Mouse (Mus musculus): Measurements from ENCODE around the gene Gbp10. TPM values are rescaled to one million over a fixed set of nuclear protein-coding genes. Genes with fewer than 3 reads are reported as not detected.
"Not testable (repeated sequence)": the region's sequence is repeated elsewhere in the genome, so short reads cannot be mapped to it uniquely, and the experiment has no call there.

Gene Gbp10
- polyA plus RNA-seq (2016; fragmentation: Nextera tagmentation; extraction: Ambion mirVana): not detected in 2 replicates

DNA sequence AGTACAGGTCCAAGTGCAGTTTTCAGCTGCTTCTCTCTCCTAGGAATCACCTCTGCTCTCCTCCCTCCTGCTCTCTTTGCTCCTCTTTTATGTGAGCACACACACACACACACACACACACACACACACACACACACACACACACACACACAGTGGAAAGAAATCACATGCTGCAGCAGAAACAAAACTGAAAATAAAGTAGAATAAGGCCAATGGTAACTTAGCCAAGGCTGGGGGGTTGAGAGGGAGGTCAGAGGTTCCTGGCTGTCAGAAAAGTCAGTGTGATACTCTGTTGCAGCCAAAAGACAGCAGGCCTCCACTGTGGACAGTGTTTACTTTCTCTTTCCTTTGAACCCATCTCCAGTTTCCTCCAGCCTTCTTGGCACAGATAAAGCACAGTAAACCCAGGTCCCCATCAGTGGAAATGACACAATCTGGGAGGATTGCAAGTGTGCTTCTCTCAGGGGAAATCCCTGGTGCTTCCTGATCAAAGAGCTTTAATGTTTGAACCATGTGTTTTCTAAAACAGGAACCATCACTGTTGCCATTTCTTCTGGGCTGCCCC is at the start of gene Gbp10:
Gbp10 (minus strand) TSS at position 51 of the 565 bp plus-strand sequence.
- not testable (repeated sequence) for H3K9ac ChIP-seq; H3K4me1 ChIP-seq (replicated peaks); H3K36me3 ChIP-seq; H3K9me3 ChIP-seq (replicated peaks); H3K27me3 ChIP-seq (replicated peaks); H3K4me2 ChIP-seq; H3K27ac ChIP-seq (ENCODE audit: poor library complexity, severe bottlenecking); H3K4me3 ChIP-seq
- peak; percentile 36; the same call in 1 of the 2 replicates for ATAC-seq (ENCODE audit: insufficient number of reproducible peaks, low FRiP score)

DNA sequence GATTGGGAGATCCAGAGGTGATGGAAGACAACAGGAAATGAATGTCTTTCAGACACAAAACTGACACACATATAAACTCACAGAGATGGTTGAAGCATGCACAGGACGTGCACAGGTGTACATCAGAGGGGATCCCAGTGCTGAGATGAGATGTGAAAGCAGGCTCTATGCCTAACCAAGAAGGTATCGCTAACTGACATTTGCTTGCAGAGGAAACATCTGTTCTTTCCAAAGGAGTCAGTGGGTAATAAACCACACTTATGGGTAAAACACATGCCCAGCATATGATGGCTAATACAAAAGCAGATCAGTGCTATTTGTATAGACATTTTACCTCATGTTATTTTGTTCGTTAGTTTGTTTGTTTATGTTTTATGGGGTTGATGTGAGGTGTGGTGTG is 21.3 kb upstream of the Gbp10 start:
- not testable (repeated sequence) for H3K9me3 ChIP-seq (replicated peaks); H3K27me3 ChIP-seq (replicated peaks); H3K4me2 ChIP-seq; H3K36me3 ChIP-seq; ATAC-seq (ENCODE audit: insufficient number of reproducible peaks, low FRiP score); H3K4me3 ChIP-seq; H3K9ac ChIP-seq; H3K4me1 ChIP-seq (replicated peaks); H3K27ac ChIP-seq (ENCODE audit: poor library complexity, severe bottlenecking)
- 67% methylated on average over 1 of the region's 3 CpGs for WGBS

DNA sequence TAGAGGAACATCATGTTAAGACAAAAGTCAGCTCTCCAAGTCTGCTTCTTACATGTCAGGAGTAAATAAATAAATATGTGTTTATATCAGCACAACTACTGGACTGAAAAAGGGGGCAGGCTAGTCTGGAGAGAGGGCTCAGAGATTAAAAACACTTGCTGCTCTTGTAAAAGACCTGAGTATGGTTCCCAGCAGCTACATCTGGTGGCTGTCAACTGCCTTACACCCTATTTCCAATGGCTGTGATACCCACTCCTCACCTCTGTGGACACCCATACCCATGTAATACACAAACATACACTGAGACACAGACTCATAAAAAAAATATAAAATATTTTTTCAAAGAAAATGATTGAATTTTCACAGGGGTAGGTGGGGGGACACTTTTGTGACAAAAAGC is 13.2 kb upstream of the Gbp10 start:
- Histone ChIP-seq H3K4me3 (no peak overlapping the region), H3K36me3 (no peaks in the 10 kb centered on the region), H3K27me3 (replicated peaks) (no peaks in the 10 kb centered on the region), H3K9ac (no peak overlapping the region), H3K27ac (ENCODE audit: poor library complexity, severe bottlenecking) (no peak overlapping the region), H3K4me1 (replicated peaks) (no peaks in the 10 kb centered on the region), H3K4me2 (no peak overlapping the region), H3K9me3 (replicated peaks) (no peaks in the 10 kb centered on the region)
- no peak for ATAC-seq (ENCODE audit: insufficient number of reproducible peaks, low FRiP score)

DNA sequence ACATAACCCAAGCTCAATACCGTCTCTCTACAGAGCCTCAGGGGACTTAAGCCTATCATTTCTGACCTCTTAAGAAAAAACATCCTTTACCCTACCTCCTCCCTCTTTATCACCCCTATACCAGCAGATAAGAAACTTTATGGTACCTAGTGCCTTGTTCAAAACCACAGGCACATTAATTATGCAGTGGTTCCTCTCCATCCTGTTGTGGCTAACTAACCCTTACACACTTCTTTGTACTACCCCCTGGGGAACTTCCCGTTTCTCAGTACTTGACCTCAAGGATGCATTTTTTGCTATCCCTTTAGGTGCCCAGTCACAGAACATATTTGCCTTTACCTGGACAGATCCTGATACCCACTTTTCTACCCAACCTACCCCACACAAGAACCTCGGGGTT is 5.4 kb upstream of the Gbp10 start:
- not testable (repeated sequence) for H3K36me3 ChIP-seq; ATAC-seq (ENCODE audit: insufficient number of reproducible peaks, low FRiP score); H3K4me1 ChIP-seq (replicated peaks); H3K9ac ChIP-seq; H3K27ac ChIP-seq (ENCODE audit: poor library complexity, severe bottlenecking); H3K27me3 ChIP-seq (replicated peaks); H3K4me2 ChIP-seq; H3K4me3 ChIP-seq; H3K9me3 ChIP-seq (replicated peaks)
- WGBS: 79% methylated on average over 3 of the region's 3 CpGs

DNA sequence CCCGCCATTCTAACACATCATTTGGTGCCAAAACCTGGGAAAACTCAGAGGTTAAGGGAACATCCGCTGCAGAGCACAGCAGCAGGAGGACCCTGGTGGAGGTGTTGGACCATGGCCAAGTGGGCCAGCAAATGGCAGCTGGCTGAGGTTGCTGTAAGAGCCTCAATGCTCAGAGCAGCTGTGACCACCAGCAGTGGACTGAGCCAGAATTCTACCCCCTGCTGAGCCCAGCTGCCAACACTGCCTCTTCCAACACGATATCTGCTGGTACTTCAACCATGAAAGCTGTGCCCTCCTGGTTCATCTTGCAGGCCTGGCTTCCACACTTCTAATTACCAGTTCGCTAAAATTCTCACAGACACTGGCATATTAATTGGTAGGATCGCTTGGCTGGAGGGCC is 1.6 kb upstream of the Gbp10 start:
- H3K27me3 ChIP-seq (replicated peaks); H3K9ac ChIP-seq; H3K4me2 ChIP-seq; H3K36me3 ChIP-seq; H3K27ac ChIP-seq (ENCODE audit: poor library complexity, severe bottlenecking); ATAC-seq (ENCODE audit: insufficient number of reproducible peaks, low FRiP score); H3K4me3 ChIP-seq; H3K4me1 ChIP-seq (replicated peaks); H3K9me3 ChIP-seq (replicated peaks): not testable (repeated sequence)
- 77% methylated on average over 5 of the region's 5 CpGs for WGBS

DNA sequence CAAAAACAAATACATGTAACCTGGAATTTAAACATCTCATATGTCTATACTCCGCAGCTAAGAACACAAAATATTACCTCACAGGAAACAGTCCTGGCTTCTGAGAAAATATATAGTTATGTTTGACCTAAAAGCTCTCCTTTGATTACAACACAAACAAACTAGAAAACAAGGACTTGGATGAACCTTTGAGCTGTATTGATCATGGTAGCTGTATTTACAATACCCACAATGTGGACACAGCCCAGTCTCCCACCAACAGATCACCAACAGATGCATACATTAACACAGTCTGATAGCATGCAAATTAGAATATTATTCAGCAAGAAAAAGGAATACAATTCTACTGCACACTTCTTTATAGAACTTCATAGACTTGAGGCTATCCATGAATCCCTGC is 931 bp downstream of the Gbp10 start:
- H3K27me3 ChIP-seq (replicated peaks); ATAC-seq (ENCODE audit: insufficient number of reproducible peaks, low FRiP score); H3K36me3 ChIP-seq; H3K4me1 ChIP-seq (replicated peaks); H3K4me3 ChIP-seq; H3K27ac ChIP-seq (ENCODE audit: poor library complexity, severe bottlenecking); H3K9me3 ChIP-seq (replicated peaks); H3K4me2 ChIP-seq; H3K9ac ChIP-seq: not testable (repeated sequence)
- 84% methylated on average over 1 of the region's 1 CpGs for WGBS

DNA sequence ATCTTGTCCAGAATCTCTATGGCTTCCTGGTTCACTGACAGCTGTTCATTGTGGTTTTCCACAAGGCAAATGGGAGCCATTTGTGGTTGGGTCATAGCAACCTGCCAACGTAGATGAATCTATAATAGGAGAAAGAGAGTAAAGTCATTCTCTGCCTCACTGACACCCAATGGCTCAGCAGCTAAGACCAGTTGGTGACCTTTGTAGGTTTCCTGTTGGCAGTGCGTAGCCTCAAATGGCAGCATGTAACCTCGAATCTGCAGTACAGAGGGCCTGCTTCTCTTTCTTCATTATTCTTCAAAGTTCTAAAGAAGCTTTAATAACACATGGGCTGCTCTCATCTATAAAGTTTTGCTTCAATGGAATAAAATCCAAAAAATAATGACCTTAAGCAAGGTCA is 3.3 kb downstream of the Gbp10 start:
- not testable (repeated sequence) for H3K4me1 ChIP-seq (replicated peaks); H3K4me2 ChIP-seq; H3K27ac ChIP-seq (ENCODE audit: poor library complexity, severe bottlenecking); H3K4me3 ChIP-seq; H3K36me3 ChIP-seq; H3K27me3 ChIP-seq (replicated peaks); H3K9ac ChIP-seq; ATAC-seq (ENCODE audit: insufficient number of reproducible peaks, low FRiP score); H3K9me3 ChIP-seq (replicated peaks)
- WGBS: 77% methylated on average over 3 of the region's 3 CpGs

DNA sequence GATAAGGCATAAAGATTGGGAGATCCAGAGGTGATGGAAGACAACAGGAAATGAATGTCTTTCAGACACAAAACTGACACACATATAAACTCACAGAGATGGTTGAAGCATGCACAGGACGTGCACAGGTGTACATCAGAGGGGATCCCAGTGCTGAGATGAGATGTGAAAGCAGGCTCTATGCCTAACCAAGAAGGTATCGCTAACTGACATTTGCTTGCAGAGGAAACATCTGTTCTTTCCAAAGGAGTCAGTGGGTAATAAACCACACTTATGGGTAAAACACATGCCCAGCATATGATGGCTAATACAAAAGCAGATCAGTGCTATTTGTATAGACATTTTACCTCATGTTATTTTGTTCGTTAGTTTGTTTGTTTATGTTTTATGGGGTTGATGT is 30.4 kb downstream of the Gbp10 start:
- H3K9ac ChIP-seq; H3K4me2 ChIP-seq; H3K36me3 ChIP-seq; H3K4me3 ChIP-seq; H3K27me3 ChIP-seq (replicated peaks); H3K27ac ChIP-seq (ENCODE audit: poor library complexity, severe bottlenecking); H3K4me1 ChIP-seq (replicated peaks); H3K9me3 ChIP-seq (replicated peaks); ATAC-seq (ENCODE audit: insufficient number of reproducible peaks, low FRiP score): not testable (repeated sequence)
- no CpG with 5 or more reads among the region's 3 CpGs for WGBS

DNA sequence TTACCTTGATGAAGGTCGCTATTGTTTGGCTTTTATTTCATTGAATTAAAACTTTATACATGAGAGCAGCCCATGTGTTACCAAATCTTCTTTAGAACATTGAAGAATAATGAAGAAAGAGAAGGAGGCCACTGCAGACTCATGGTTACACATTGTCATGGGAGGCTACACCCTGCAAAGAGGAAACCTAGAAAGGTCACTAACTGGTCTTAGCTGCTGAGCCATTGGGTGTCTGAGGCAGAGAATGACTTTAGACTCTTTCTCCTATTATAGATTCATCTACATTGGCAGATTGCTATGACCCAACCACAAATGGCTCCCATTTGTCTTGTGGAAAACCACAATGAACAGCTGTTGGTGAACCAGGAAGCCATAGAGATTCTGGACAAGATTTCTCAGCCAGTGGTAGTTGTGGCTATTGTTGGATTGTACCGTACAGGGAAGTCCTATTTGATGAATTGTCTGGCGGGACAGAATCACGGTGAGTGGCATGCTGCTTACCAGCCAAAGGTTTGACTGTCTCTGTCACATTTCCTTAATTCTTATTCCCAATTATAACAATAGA is 38.5 kb downstream of the Gbp10 start:
- WGBS: 80% methylated on average over 4 of the region's 4 CpGs
- H3K9ac ChIP-seq; H3K4me2 ChIP-seq; H3K27ac ChIP-seq (ENCODE audit: poor library complexity, severe bottlenecking); H3K4me1 ChIP-seq (replicated peaks); H3K4me3 ChIP-seq; H3K36me3 ChIP-seq; H3K9me3 ChIP-seq (replicated peaks); ATAC-seq (ENCODE audit: insufficient number of reproducible peaks, low FRiP score); H3K27me3 ChIP-seq (replicated peaks): not testable (repeated sequence)

DNA sequence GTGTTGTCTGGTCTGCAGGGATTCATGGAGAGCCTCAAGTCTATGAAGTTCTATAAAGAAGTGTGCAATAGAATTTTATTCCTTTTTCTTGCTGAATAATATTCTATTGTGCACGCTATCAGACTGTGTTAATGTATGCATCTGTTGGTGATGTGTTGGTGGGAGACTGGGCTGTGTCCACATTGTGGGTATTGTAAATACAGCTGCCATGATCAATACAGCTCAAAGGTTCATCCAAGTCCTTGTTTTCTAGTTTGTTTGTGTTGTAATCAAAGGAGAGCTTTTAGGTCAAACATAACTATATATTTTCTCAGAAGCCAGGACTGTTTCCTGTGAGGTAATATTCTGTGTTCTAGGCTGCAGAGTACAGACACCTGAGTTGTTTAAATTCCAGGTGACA is 40.2 kb downstream of the Gbp10 start:
- H3K9me3 ChIP-seq (replicated peaks); H3K27me3 ChIP-seq (replicated peaks); ATAC-seq (ENCODE audit: insufficient number of reproducible peaks, low FRiP score); H3K4me3 ChIP-seq; H3K36me3 ChIP-seq; H3K27ac ChIP-seq (ENCODE audit: poor library complexity, severe bottlenecking); H3K4me2 ChIP-seq; H3K9ac ChIP-seq; H3K4me1 ChIP-seq (replicated peaks): not testable (repeated sequence)
- WGBS: 86% methylated on average over 1 of the region's 1 CpGs

DNA sequence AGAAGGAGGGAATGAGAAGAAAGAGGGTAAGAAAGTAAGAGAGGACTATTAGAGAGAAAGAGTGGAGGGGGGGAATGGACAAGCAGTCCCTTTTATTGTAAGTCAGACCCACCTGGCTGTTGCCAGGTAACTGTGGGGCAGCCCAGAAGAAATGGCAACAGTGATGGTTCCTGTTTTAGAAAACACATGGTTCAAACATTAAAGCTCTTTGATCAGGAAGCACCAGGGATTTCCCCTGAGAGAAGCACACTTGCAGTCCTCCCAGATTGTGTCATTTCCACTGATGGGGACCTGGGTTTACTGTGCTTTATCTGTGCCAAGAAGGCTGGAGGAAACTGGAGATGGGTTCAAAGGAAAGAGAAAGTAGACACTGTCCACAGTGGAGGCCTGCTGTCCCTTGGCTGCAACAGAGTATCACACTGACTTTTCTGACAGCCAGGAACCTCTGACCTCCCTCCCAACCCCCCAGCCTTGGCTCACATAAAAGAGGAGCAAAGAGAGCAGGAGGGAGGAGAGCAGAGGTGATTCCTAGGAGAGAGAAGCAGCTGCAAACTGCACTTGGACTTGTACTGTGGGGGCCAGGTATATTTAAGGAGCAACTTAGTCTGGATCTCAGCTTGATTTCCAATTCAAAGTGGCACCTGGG is 41.3 kb downstream of the Gbp10 start:
- H3K4me1 ChIP-seq (replicated peaks); H3K9ac ChIP-seq; H3K27me3 ChIP-seq (replicated peaks); H3K4me3 ChIP-seq; ATAC-seq (ENCODE audit: insufficient number of reproducible peaks, low FRiP score); H3K9me3 ChIP-seq (replicated peaks); H3K36me3 ChIP-seq; H3K4me2 ChIP-seq: not testable (repeated sequence)
- H3K27ac ChIP-seq (ENCODE audit: poor library complexity, severe bottlenecking): 0 out of 2 replicates have a peak overlapping the region, but pooled peaks have one; percentile 16

DNA sequence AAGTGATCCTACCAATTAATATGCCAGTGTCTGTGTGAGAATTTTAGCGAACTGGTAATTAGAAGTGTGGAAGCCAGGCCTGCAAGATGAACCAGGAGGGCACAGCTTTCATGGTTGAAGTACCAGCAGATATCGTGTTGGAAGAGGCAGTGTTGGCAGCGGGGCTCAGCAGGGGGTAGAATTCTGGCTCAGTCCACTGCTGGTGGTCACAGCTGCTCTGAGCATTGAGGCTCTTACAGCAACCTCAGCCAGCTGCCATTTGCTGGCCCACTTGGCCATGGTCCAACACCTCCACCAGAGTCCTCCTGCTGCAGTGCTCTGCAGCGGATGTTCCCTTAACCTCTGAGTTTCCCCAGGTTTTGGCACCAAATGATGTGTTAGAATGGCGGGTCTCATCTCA is 43.0 kb downstream of the Gbp10 start:
- not testable (repeated sequence) for H3K27me3 ChIP-seq (replicated peaks); ATAC-seq (ENCODE audit: insufficient number of reproducible peaks, low FRiP score); H3K4me2 ChIP-seq; H3K9me3 ChIP-seq (replicated peaks); H3K9ac ChIP-seq; H3K4me3 ChIP-seq; H3K27ac ChIP-seq (ENCODE audit: poor library complexity, severe bottlenecking); H3K4me1 ChIP-seq (replicated peaks); H3K36me3 ChIP-seq
- 88% methylated on average over 5 of the region's 5 CpGs for WGBS
